ENCODE assay signal across 8 mouse cellular contexts in genomic region chr2:104816371-104816827, GRCm38 (mm10). TPM values are rescaled to one million over a fixed set of nuclear protein-coding genes. Genes with fewer than 3 reads are reported as not detected.
DNase-seq lines count a peak whose midpoint lies in the region; ATAC-seq lines count a peak whose summit lies in the region.

Gene Qser1, minus strand, starts transcription at chr2:104816760.

- under 1% methylated on average over 39 of the region's 50 CpGs for WGBS in lung, embryonic 15.5 days
- WGBS in forebrain, embryonic 15.5 days = 1% methylated on average over 44 of the region's 50 CpGs
- under 1% methylated on average over 19 of the region's 50 CpGs for WGBS in hindbrain, embryonic 11.5 days
- 1% methylated on average over 14 of the region's 50 CpGs for WGBS in macrophage (ENCODE audit: missing documents)

- H3K4me3 ChIP-seq in lung, embryonic 15.5 days = peak within 1 kb of the TSS; percentile 98
- H3K4me3 ChIP-seq in forebrain, embryonic 15.5 days = peak within 1 kb of the TSS; percentile 89
- H3K4me3 ChIP-seq in hindbrain, embryonic 11.5 days (ENCODE audit: low read depth, low read length) = peak within 1 kb of the TSS; percentile 77
- peak within 1 kb of the TSS; percentile 84 for H3K4me3 ChIP-seq in macrophage (ENCODE audit: inconsistent target)

- peak; percentile 71 for ATAC-seq in lung, embryonic 15.5 days (ENCODE audit: borderline replicate concordance, extremely low read depth, low FRiP score, low TSS enrichment)
- peak; percentile 76; the same call in 1 of the 2 replicates for ATAC-seq in forebrain, embryonic 15.5 days (replicated peaks)
- peak; percentile 79 for ATAC-seq in hindbrain, embryonic 11.5 days (ENCODE audit: low FRiP score)

- H3K4me2 ChIP-seq in lung, embryonic 15.5 days = peak within 1 kb of the TSS; percentile 72
- H3K4me2 ChIP-seq in forebrain, embryonic 15.5 days (replicated peaks) = peak within 1 kb of the TSS; percentile 62
- H3K4me2 ChIP-seq in hindbrain, embryonic 11.5 days (replicated peaks; ENCODE audit: low read depth, low read length) = peak within 1 kb of the TSS; percentile 55

- H3K27me3 ChIP-seq in lung, embryonic 15.5 days = no peaks in the 10 kb centered on the region
- H3K27me3 ChIP-seq in forebrain, embryonic 15.5 days = no peaks in the 10 kb centered on the region
- H3K27me3 ChIP-seq in hindbrain, embryonic 11.5 days (ENCODE audit: control insufficient read depth, insufficient read depth, low read length) = no peaks in the 10 kb centered on the region

- H3K79me2 ChIP-seq in macrophage (ENCODE audit: inconsistent target) = peaks cover 28% of the 10 kb centered on the region

- no peaks in the 10 kb centered on the region for H3K36me3 ChIP-seq in lung, embryonic 15.5 days
- H3K36me3 ChIP-seq in forebrain, embryonic 15.5 days = no peaks in the 10 kb centered on the region
- H3K36me3 ChIP-seq in hindbrain, embryonic 11.5 days (ENCODE audit: control insufficient read depth, insufficient read depth, low read length) = no peaks in the 10 kb centered on the region
- H3K36me3 ChIP-seq in macrophage (ENCODE audit: inconsistent target) = no peaks in the 10 kb centered on the region

- H3K9ac ChIP-seq in lung, embryonic 15.5 days = peak within 1 kb of the TSS; percentile 99
- peak within 1 kb of the TSS; percentile 100 for H3K9ac ChIP-seq in forebrain, embryonic 15.5 days (replicated peaks)
- peak within 1 kb of the TSS; percentile 86 for H3K9ac ChIP-seq in hindbrain, embryonic 11.5 days (ENCODE audit: low read depth, low read length)

- peaks cover 7% of the 10 kb centered on the region; the same call in 1 of the 2 replicates for H3K4me1 ChIP-seq in lung, embryonic 15.5 days
- peaks cover 29% of the 10 kb centered on the region for H3K4me1 ChIP-seq in forebrain, embryonic 15.5 days
- H3K4me1 ChIP-seq in hindbrain, embryonic 11.5 days (replicated peaks; ENCODE audit: control insufficient read depth, insufficient read depth, low read length) = peaks cover 2% of the 10 kb centered on the region; the same call in 1 of the 2 replicates

- no peaks in the 10 kb centered on the region for H3K9me3 ChIP-seq in lung, embryonic 15.5 days
- H3K9me3 ChIP-seq in forebrain, embryonic 15.5 days = no peaks in the 10 kb centered on the region
- H3K9me3 ChIP-seq in hindbrain, embryonic 11.5 days (ENCODE audit: control insufficient read depth, low read length) = no peaks in the 10 kb centered on the region

- DNase-seq in lung, postnatal 25 days (ENCODE audit: low spot score) = no peak
- no peak for DNase-seq in adrenal gland, postnatal 25 days
- DNase-seq in hindbrain, embryonic 11.5 days (ENCODE audit: low spot score) = peak; percentile 69
- DNase-seq in right cerebral cortex, adult 2 months (ENCODE audit: low spot score in 2 of 2) = no peak
- no peak for DNase-seq in ovary, postnatal 36 days (ENCODE audit: low spot score)

- peak within 1 kb of the TSS; percentile 99 for H3K27ac ChIP-seq in lung, embryonic 15.5 days
- peak within 1 kb of the TSS; percentile 99 for H3K27ac ChIP-seq in forebrain, embryonic 15.5 days (replicated peaks)
- H3K27ac ChIP-seq in hindbrain, embryonic 11.5 days (ENCODE audit: low read depth, low read length) = peak within 1 kb of the TSS; percentile 91
- peak within 1 kb of the TSS; percentile 62 for H3K27ac ChIP-seq in macrophage

RNA-seq across cellular contexts. Expression of gene Qser1, which starts in this region (rescaled TPM):
- 8.6 and 9.1 TPM in 2 replicates for polyA plus RNA-seq in lung, embryonic 15.5 days (2015; fragmentation: Nextera tagmentation; extraction: Ambion mirVana)
- 29.0 and 29.6 TPM in 2 replicates for total RNA-seq in adrenal gland, postnatal 25 days (2021)
- polyA plus RNA-seq in forebrain, embryonic 15.5 days (2015; fragmentation: Nextera tagmentation; extraction: Ambion mirVana) = 11.9 and 12.1 TPM in 2 replicates
- 14.1 and 19.6 TPM in 2 replicates for polyA plus RNA-seq in hindbrain, embryonic 11.5 days (2014; fragmentation: Nextera tagmentation; extraction: Ambion mirVana)
- total RNA-seq in macrophage (2018; cell fraction: chromatin; rRNA removed) = 10 to 100 TPM in 15 of 26 experiments, 1 to 10 TPM in 11; 2.0 to 21.7 (median 10.3) TPM
- total RNA-seq in macrophage (2018; cell fraction: cytosol; rRNA removed) = 10 to 100 TPM in 9 of 26 experiments, 1 to 10 TPM in 17; 5.1 to 13.5 (median 7.8) TPM
- total RNA-seq in macrophage (2018; cell fraction: nucleus; rRNA removed) = 10 to 100 TPM in 7 of 26 experiments, 1 to 10 TPM in 19; 3.1 to 20.2 (median 7.5) TPM
- polyA plus RNA-seq in macrophage (2018) = 5.0 to 8.2 TPM (median 7.5 TPM) in 3 replicates
